Mouse (Mus musculus) mouse trophoblast stem cell (cell line): ENCODE measurements around the gene Mief2.

Source experiments
- in situ Hi-C, 2 experiments: fragments of 300-500 bp; cut with MseI, MboI; formaldehyde crosslinking; loops; 2 replicates in 1 of 2; 3 replicates in 1 of 2; pipeline ENCODE4 v1.15.1; 2025

Mief2 gene

GRCm38 (mm10) chr11:60728260-60728761 is at the start of gene Mief2:
Mief2 (plus strand) TSS chr11:60728398.
- in situ Hi-C loops = no loop called here

GRCm38 (mm10) chr11:60696165-60696564 is 32.0 kb upstream of the Mief2 start:
- in situ Hi-C loops = loop anchor here in 1 of 2 experiments (10.0 kb wide), 1 partner anchor 141 kb away; no protein-coding TSS in a partner anchor

- in situ Hi-C loops = loop anchor here in 1 of 2 experiments (10.0 kb wide), 1 partner anchor 143 kb away; no protein-coding TSS in a partner anchor
Measured at GRCm38 (mm10) chr11:60697561-60697960, 30.6 kb upstream of the Mief2 start.

- in situ Hi-C loops = loop anchor here in 1 of 2 experiments (10.0 kb wide), 1 partner anchor 144 kb away; no protein-coding TSS in a partner anchor
Measured at GRCm38 (mm10) chr11:60698806-60699523, 29.2 kb upstream of the Mief2 start.

- in situ Hi-C loops = loop anchor here in 1 of 2 experiments (10.0 kb wide), 1 partner anchor 145 kb away; no protein-coding TSS in a partner anchor
Measured at GRCm38 (mm10) chr11:60699524-60700075, 28.6 kb upstream of the Mief2 start, which contains the start of gene Llgl1. Llgl1 (plus strand) TSS chr11:60699723.

GRCm38 (mm10) chr11:60700320-60701185 is 27.6 kb upstream of the Mief2 start:
- in situ Hi-C loops = no loop called here

- in situ Hi-C loops = no loop called here
Measured at GRCm38 (mm10) chr11:60701611-60702010, 26.6 kb upstream of the Mief2 start.

- in situ Hi-C loops = no loop called here
Measured at GRCm38 (mm10) chr11:60703131-60703530, 25.1 kb upstream of the Mief2 start.

- in situ Hi-C loops = no loop called here
Measured at GRCm38 (mm10) chr11:60704023-60704880, 23.9 kb upstream of the Mief2 start.

GRCm38 (mm10) chr11:60705255-60705654 is 22.9 kb upstream of the Mief2 start:
- in situ Hi-C loops = no loop called here

GRCm38 (mm10) chr11:60706076-60706475 is 22.1 kb upstream of the Mief2 start:
- in situ Hi-C loops = no loop called here

- in situ Hi-C loops = no loop called here
Measured at GRCm38 (mm10) chr11:60706696-60707480, 21.3 kb upstream of the Mief2 start.

GRCm38 (mm10) chr11:60707672-60708071 is 20.5 kb upstream of the Mief2 start:
- in situ Hi-C loops = no loop called here

GRCm38 (mm10) chr11:60708631-60709030 is 19.6 kb upstream of the Mief2 start:
- in situ Hi-C loops = no loop called here

- in situ Hi-C loops = loop anchor here in 1 of 2 experiments (10.0 kb wide), 1 partner anchor 165 kb away; no protein-coding TSS in a partner anchor
Measured at GRCm38 (mm10) chr11:60709481-60710465, 18.4 kb upstream of the Mief2 start.

- in situ Hi-C loops = loop anchor here in 1 of 2 experiments (10.0 kb wide), 1 partner anchor 166 kb away; no protein-coding TSS in a partner anchor
Measured at GRCm38 (mm10) chr11:60711218-60711617, 17.0 kb upstream of the Mief2 start.

GRCm38 (mm10) chr11:60712040-60712439 is 16.2 kb upstream of the Mief2 start:
- in situ Hi-C loops = loop anchor here in 1 of 2 experiments (10.0 kb wide), 1 partner anchor 167 kb away; no protein-coding TSS in a partner anchor

GRCm38 (mm10) chr11:60712639-60713255 is 15.5 kb upstream of the Mief2 start:
- in situ Hi-C loops = loop anchor here in 1 of 2 experiments (10.0 kb wide), 1 partner anchor 168 kb away; no protein-coding TSS in a partner anchor
